Mouse (Mus musculus): ENCODE results near the gene Dnajc5g.

GRCm38 (mm10) chr5:31138241-31138967, 32.3 kb downstream of the Dnajc5g start, which contains the start of gene Ucn:
- TF ChIP-seq POLR2A (IDR thresholded peaks at IDR 0.05; ENCODE audit: low read depth, low read length), result no peak
- TF ChIP-seq CTCF (conservative IDR thresholded peaks at IDR 0.05; ENCODE audit: insufficient read depth, insufficient read length, low read depth, low read length), result no peak
